Mouse (Mus musculus) cerebellum, postnatal 25 days (tissue): ENCODE data around the gene H2-DMb1.
A peak's percentile ranks its signal among the peaks of the same experiment; 100 is the strongest.

Experiments used
- DNase-seq, 2 experiments: peaks; one replicate each; pipeline ENCODE4 v3.0.0; 2021; ENCODE audit warnings: mixed read lengths in 2 of 2

Gene H2-DMb1

DNA sequence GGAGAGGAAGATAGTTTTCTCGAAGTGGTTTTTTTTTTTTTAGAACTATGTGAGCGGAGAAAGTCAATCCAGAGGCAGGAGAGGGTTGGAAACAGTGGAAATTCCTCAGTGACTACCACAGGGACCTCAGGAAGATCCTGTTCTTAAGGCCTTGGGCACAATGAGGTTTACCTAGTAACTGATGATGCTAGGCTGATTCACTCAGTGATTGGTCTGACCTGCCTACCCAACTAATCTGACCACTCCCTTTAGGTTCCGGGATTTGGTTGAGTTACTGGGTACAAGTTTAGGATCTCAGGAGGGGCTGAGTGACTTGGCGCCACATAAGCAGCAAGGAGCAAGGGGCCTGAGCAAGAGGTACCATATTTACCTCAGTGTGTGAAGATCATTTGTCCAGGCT, at the start of gene H2-DMb1:
Gene H2-DMb1 (plus strand): TSS at position 150 of the 400 bp plus-strand sequence.
- DNase-seq = no peak

- no peak for DNase-seq
Observed at GRCm38 (mm10) chr17:34104804-34105203, 48.1 kb upstream of the H2-DMb1 start.

DNA sequence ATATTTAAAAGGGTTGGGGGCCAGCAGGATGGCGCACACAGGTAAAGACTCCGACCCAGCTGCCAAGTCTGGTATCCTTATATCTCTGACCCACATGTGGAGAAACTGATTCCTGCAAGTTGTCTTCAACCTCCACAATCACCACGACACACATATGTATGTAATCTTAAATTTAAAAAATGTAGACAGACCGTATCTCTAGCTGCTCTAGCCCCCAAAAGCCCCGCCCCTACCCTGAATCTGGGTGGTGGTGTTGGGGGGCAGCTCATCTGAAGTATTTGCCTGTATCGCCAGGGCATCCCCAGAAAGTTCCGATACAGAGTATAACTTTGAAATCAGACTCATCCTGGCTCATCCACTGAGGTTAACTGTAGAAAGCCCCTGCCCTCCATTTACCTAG, 46.3 kb upstream of the H2-DMb1 start:
- DNase-seq = no peak

DNA sequence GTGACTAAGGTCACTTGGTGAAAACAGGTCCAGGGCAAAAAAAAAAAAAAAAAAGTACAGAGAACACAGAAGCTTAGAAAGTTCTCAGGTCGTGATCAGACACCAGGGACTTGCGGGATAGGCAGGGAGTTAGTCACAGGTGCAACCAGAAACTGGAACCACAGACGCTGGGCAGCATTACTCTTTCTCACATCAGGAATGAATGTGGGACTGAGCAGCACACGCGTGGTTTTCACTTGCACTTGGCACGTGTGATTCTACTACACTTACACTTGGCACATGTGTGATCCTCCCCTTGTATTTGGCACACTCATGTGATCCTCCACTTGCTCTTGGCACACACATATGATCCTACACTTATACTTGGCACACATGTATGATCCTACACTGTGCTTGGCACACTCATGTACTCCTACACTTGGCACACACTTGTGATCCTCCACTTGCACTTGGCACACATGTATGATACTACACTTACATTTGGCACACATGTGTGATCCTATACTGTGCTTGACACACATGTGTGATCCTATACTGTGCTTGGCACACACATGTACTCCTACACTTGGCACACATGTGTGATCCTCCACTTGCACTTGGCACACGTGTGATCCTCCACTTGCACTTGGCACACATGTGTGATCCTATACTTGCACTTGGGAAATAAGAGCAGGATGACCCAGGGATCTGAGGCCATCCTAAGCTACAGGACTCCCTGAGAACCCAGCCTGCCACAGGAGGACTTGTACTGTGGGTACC, 45.6 kb upstream of the H2-DMb1 start:
- no peak for DNase-seq

DNA sequence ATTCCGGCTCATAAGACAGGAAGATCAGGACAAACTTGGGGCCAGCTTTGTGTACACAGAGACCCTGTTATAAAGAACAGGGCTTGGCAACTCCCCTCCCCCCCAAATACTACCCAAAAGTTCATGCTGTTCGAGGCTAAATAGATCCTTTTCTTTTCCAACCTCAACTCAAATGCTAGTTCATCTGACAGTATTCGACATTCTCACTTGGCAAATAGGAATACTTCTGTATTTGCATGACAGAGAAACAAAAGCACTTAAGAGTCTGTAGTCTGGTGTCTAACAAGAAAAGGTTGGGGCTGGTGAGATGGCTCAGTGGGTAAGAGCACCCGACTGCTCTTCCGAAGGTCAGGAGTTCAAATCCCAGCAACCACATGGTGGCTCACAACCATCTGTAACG, 44.4 kb upstream of the H2-DMb1 start:
- no peak for DNase-seq

GRCm38 (mm10) chr17:34109038-34109805, 43.6 kb upstream of the H2-DMb1 start:
- DNase-seq = peak in 1 of 2 experiments; percentile 54

GRCm38 (mm10) chr17:34109806-34110195, 43.1 kb upstream of the H2-DMb1 start:
- no peak for DNase-seq

- no peak for DNase-seq
Observed at GRCm38 (mm10) chr17:34110309-34110708, 42.6 kb upstream of the H2-DMb1 start.

DNA sequence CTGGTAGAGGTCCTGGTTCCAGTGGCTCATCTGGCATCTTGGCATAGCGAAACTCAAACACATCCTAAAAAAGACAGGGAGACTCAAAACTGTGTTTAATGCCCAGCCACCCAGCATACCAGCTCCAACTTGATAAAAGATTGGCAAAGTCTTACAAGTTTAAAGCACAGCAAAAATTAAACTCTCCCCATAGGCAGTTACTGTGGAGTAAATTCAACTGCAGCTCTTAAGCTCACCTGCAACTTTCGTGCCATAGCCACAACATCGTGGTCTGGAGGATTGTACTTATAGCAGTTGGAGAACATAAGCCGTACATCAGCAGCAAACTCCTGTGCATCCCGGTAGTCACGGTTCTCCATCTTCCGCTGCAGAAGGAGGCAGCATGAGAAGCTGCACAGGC, 38.8 kb upstream of the H2-DMb1 start:
- DNase-seq = no peak

DNA sequence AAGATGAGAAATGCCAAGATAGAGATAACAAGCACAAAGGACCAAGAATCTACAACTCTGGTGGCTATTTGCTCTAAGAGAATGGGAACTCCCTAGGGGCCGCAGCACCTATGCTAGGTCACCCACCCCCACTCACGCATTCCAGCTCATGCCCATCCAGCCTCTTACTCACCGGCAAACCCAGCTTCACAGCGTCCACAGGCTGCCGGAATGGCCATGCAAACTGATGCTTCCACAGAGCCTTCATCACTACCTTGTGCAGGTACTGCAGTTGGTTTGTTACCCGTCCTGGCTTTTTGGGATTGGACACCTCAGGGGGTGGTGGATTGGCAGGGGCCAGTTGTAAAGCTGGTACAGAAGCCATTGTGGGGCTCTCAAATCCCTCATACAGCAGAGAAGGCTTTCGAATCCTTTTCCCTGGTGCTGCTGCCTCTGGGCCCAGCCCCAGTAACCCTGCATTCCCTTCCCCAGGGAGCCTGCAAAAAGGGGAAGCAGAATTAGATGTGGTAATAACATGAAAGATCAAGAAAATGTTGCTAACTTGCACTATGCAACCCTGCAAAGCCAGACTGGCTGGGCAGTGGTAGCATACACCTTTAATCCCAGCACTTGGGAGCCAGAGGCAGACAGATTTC, 36.0 kb upstream of the H2-DMb1 start:
- peak in 1 of 2 experiments; percentile 44 for DNase-seq

GRCm38 (mm10) chr17:34117421-34118112, 35.3 kb upstream of the H2-DMb1 start:
- DNase-seq = no peak

DNA sequence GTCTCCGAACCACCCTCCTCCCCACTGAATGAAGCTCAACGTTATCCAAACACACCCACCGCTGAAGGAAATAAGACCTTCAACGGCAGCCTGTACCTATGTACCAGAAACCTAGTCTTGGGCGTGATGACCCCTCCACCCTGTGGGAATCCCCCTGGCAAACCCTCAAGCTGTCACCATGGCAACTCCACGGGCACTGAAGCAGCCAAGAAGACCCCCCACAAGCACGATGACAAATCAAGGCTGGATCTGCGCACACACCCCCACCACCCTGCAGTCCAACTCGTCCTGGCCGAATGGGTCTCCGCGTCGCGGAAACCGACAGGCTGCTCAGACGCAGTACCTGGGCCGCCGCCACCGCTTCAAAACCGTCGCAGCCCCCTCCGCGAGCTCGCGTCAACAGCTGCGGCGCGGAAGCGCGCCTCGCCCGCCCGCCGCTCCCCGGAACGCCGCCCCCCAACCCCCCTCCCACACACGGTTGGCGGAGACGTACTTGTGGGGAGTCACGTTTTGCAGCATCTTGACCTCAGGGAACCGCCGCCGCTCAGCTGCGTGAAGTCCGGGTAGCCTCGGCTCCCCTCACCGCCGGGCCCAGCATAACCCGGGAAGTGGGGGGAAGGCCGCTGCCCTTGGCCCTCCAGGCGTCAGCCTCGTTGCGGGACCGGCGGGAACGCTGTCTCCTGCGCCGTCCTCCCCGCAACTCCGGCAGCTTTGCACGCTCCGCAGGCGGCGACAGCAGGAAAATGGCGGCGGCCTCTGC, 34.6 kb upstream of the H2-DMb1 start:
- DNase-seq = peak; percentile 67 to 68

DNA sequence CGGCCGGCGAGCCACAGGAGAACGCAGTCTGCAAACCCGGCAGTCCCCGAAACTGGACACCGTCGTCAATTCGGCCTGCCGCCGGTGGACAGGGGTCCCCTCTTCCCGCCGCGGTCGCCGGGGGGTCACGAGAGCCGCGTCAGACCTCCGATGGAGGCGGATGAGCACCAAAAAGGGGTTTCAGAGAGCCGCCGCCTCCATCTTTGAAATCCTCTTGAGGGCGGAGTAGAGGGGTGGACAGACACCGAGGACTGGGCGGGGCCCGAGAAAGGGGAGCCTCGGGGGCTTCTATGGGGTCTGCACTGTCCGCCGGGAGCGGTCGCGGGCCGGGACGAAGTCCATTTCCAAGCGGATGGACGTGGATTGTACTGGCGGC, 34.0 kb upstream of the H2-DMb1 start:
- no peak for DNase-seq

DNA sequence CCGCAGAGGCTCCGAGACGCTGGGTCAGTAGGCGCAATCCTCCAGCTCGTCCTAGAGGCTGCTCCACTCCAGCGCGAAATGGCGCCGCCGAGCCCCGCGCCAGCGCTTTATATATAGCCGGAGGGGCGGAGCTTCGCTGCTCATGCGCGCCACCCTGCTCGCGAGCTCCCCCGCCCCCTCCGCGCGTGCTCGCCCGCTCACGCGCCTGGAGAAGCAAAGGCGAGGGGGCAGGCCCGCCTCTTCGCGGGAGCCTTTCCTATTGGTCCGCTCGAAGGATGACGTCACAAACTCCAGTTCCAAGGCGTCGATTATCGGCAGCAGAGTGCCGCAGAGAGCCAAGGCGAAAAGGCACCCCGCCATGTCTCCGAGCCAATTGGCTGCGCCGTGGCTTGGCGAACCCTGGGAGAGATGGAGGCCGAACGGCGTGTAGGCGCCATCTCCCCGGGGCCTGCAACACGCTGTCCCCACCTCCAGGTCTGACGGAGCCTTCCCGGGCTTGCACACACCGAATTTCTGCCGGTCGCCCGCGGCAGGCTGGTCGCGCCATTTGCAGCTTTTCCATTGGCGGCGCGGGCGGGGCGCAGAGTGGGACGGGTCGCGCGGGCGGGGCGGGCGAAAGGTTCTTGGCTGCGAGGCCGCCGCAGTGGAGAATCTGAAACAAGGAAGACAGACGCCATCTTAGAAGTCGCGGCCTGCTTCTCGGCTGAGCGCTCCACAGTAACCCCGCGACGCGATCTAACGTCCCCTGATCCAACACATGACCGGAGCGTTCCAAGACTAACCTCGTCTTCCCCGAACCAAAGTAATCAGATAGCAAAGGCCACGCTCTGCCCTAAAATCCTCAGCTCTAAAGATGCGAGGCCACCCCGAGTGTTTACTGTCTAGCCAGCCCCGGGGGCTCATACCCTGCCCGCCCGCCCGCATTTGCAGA, 33.4 kb upstream of the H2-DMb1 start, which contains the start of gene H2-DMa:
Gene H2-DMa (plus strand): TSS at position 293 of the 931 bp plus-strand sequence.
- DNase-seq = peak; percentile 99

DNA sequence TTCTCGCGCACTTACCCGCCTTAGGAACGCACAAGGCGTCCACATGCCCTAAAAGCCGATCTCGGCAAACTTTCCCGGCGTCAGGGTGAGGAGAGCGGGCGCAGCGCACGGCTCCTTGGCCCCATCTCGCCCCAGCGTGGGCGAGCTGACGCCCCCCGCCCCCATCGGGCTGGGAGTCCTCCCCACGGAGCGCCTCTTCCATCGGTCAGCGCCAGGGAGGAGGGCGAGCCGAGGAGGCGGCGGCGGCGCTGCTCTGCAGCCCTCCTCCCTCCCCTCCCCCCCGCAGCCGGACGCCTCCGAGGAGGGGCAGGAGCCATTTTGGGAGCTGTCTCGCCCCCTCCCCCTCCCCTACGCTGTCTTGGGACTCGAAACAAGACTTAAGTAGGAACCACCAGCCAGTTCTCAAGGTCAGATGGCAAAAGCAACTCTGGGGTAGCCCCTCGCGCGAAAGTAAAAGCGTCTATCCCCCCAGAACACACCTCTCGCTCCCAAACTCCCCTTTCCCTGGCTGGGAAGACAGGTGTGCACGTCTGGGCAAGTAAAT, 32.6 kb upstream of the H2-DMb1 start:
- DNase-seq = peak; percentile 91 to 96

DNA sequence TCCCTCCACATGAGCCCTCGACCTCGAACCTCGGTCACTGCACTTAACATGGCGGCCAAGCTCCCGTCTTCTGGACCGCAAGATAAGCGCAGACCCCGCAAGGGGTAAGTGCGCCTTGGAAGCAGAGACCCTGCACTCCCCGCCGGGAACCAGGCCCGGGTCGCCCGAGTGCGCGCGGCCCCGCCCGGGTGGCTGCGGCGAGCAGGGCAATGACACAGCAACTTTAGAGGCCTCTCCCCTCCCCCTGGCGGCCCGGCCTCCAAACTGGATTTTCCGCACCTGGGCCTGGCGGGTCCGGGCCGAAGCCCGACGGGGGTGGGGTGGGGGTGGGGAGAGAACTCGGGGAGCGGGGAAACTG, 32.1 kb upstream of the H2-DMb1 start:
- peak; percentile 86 to 89 for DNase-seq

DNA sequence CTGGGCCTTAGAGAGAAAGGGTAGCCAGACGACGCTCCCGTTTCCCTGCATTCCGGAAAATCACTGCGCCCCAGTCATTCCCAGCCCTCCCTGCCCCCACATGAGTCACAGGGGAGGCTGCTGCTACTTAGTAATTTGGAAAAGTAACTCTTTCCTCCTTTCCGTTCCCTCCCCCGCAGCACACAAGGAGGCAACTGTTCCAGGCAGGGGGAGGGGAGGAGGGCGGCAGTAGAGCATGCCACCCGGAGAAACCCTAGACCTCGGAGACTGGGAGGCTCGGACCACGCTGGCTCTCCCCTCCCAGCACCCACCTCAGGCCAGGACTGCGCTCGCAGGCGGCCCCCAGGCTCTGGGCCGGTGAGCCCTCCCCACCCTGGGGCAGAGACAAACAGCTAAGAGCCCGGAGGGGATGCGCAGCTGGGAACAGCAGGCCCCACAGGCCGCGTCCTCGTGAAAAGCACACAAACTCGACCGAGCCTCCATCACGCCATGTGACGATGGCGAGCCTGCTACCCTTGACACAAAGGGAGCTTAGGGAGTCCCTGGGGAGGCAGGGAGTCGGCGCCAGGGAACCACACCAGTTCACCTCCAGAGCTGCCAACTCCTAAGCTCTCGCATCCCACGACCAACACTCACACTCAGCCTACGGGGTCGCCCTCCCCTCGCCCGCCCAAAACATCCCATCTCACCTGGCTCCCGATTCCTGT, 31.5 kb upstream of the H2-DMb1 start:
- peak; percentile 85 to 87 for DNase-seq

- peak; percentile 75 to 82 for DNase-seq
Observed at GRCm38 (mm10) chr17:34121879-34122187, 31.0 kb upstream of the H2-DMb1 start.

- DNase-seq = peak; percentile 99
Observed at GRCm38 (mm10) chr17:34122188-34122984, 30.5 kb upstream of the H2-DMb1 start, which contains the start of gene Brd2. Gene Brd2, minus strand, starts transcription at chr17:34122634.
